Mouse (Mus musculus) lung, adult 2 months (tissue): ENCODE data around the gene Gata3. TPM values are rescaled to one million over a fixed set of nuclear protein-coding genes. Genes with fewer than 3 reads are reported as not detected.

Source experiments
- DNase-seq: peaks from one replicate; pipeline ENCODE4 v3.0.0; 2022
- H3K4me1 ChIP-seq: fragments of 200-500 bp; 2 replicates; pipeline ENCODE4 v1.6.1; 2011; ENCODE audit warnings: low read length; ENCODE audit not compliant: control insufficient read depth, insufficient read depth
- H3K4me3 ChIP-seq: fragments of 200-500 bp; replicated peaks from 2 replicates; pipeline ENCODE3; 2011; ENCODE audit warnings: low read depth, mild to moderate bottlenecking, control low read depth, low read length; ENCODE audit errors: extremely low read depth
- CTCF ChIP-seq: fragments of 200-500 bp; IDR thresholded peaks from 2 replicates; pipeline ENCODE4 v1.5.1; 2011; ENCODE audit warnings: mild to moderate bottlenecking, low read length, control low read depth; ENCODE audit not compliant: insufficient read depth
- POLR2A ChIP-seq: fragments of 200-500 bp; IDR thresholded peaks from 2 replicates; pipeline ENCODE4 v1.6.1; 2011; ENCODE audit warnings: low read depth, mild to moderate bottlenecking, control low read depth, low read length, borderline replicate concordance; ENCODE audit errors: extremely low read depth
- WGBS: fragments of 180-500 bp; shearing (Covaris S2); methylation state at CpG from one replicate; pipeline ENCODE4 v1.1.7; 2018; 5-methylcytosine and 5-hydroxymethylcytosine counted together
- polyA plus RNA-seq: library from polyadenylated mRNA; depleted of rRNA; stranded (reverse); fragments of >200 nt; gene quantifications from 2 replicates; pipeline ENCODE4 v1.2.3, GENCODE M21; 2012

The Gata3 gene
- polyA plus RNA-seq, 1 experiment, result 13.9 TPM

GRCm38 (mm10) chr2:9875220-9875619 is 14.6 kb downstream of the Gata3 start:
- Histone ChIP-seq H3K4me3 (no peak overlapping the region), H3K4me1 (no peaks in the 10 kb centered on the region)
- WGBS, result 66% methylated on average over 4 of the region's 4 CpGs
- TF ChIP-seq CTCF (no peak), POLR2A (no peak)
- no peak for DNase-seq

GRCm38 (mm10) chr2:9874467-9875219 is 15.2 kb downstream of the Gata3 start:
- whole genome bisulfite sequencing, result 39% methylated on average over 34 of the region's 39 CpGs
- H3K4me1 ChIP-seq, result no peaks in the 10 kb centered on the region
- no peak for DNase-seq
- TF ChIP-seq CTCF (no peak), POLR2A (no peak)
- H3K4me3 ChIP-seq, result no peak overlapping the region

GRCm38 (mm10) chr2:9873757-9874156 is 16.1 kb downstream of the Gata3 start:
- 50% methylated on average over 2 of the region's 2 CpGs for WGBS
- no peak overlapping the region for H3K4me3 ChIP-seq
- DNase-seq, result no peak
- TF ChIP-seq POLR2A, result no peak
- TF ChIP-seq CTCF, result no peak
- 0 out of 2 replicates have a peak, but pooled peaks cover under 1% of the 10 kb centered on the region for H3K4me1 ChIP-seq

GRCm38 (mm10) chr2:9872682-9873081 is 17.2 kb downstream of the Gata3 start:
- TF ChIP-seq POLR2A, result no peak
- no peak for TF ChIP-seq CTCF
- WGBS, result 28% methylated on average over 12 of the region's 12 CpGs
- peak overlapping the region; percentile 13 for H3K4me3 ChIP-seq
- H3K4me1 ChIP-seq, result 0 out of 2 replicates have a peak, but pooled peaks cover 2% of the 10 kb centered on the region
- DNase-seq, result no peak

- WGBS, result 69% methylated on average over 6 of the region's 6 CpGs
- Histone ChIP-seq H3K4me3 (no peak overlapping the region), H3K4me1 (0 out of 2 replicates have a peak, but pooled peaks cover 2% of the 10 kb centered on the region)
- DNase-seq, result no peak
- TF ChIP-seq CTCF (no peak), POLR2A (no peak)
Observed at GRCm38 (mm10) chr2:9871798-9872197, 18.0 kb downstream of the Gata3 start.

GRCm38 (mm10) chr2:9871141-9871716 is 18.6 kb downstream of the Gata3 start:
- TF ChIP-seq CTCF, result no peak
- TF ChIP-seq POLR2A, result no peak
- no peak for DNase-seq
- Histone ChIP-seq H3K4me3 (no peak overlapping the region), H3K4me1 (0 out of 2 replicates have a peak, but pooled peaks cover 2% of the 10 kb centered on the region)
- WGBS, result 50% methylated on average over 4 of the region's 4 CpGs

GRCm38 (mm10) chr2:9867092-9867825 is 22.6 kb downstream of the Gata3 start:
- WGBS, result 36% methylated on average over 12 of the region's 12 CpGs
- Histone ChIP-seq H3K4me1 (0 out of 2 replicates have a peak, but pooled peaks cover 2% of the 10 kb centered on the region), H3K4me3 (no peak overlapping the region)
- DNase-seq, result no peak
- TF ChIP-seq POLR2A, result no peak
- no peak for TF ChIP-seq CTCF

- Histone ChIP-seq H3K4me3 (no peak overlapping the region), H3K4me1 (no peaks in the 10 kb centered on the region)
- no peak for TF ChIP-seq POLR2A
- no peak for TF ChIP-seq CTCF
- 74% methylated on average over 5 of the region's 5 CpGs for WGBS
- DNase-seq, result no peak
Observed at GRCm38 (mm10) chr2:9860698-9861097, 29.1 kb downstream of the Gata3 start.

- TF ChIP-seq POLR2A, result no peak
- no peak for TF ChIP-seq CTCF
- 62% methylated on average over 4 of the region's 4 CpGs for WGBS
- no peak for DNase-seq
- Histone ChIP-seq H3K4me1 (peaks cover 3% of the 10 kb centered on the region; the same call in 1 of the 2 replicates), H3K4me3 (no peak overlapping the region)
Observed at GRCm38 (mm10) chr2:9855861-9856260, 34.0 kb downstream of the Gata3 start.
